Mouse (Mus musculus) adrenal gland, postnatal 10 days (tissue): ENCODE results near the gene Phrf1. TPM values are rescaled to one million over a fixed set of nuclear protein-coding genes. Genes with fewer than 3 reads are reported as not detected.
A peak's percentile ranks its signal among the peaks of the same experiment; 100 is the strongest.
"Not testable (repeated sequence)": the region's sequence is repeated elsewhere in the genome, so short reads cannot be mapped to it uniquely, and the experiment has no call there.

Experiments
- DNase-seq: peaks from one replicate; pipeline ENCODE4 v3.0.0; 2021; ENCODE audit warnings: mixed read lengths
- total RNA-seq, 2 experiments: library from RNA; stranded (reverse); gene quantifications; 2 replicates each; pipeline ENCODE4 v1.2.3; 2021

Phrf1 gene
- total RNA-seq, 2 experiments from 2014 or later = 69.9 to 75.3 TPM

- no peak for DNase-seq
Observed at GRCm38 (mm10) chr7:141213605-141214235, 14.9 kb upstream of the Phrf1 start, which contains the start of gene Lmntd2. Gene Lmntd2 (minus strand): TSS chr7:141214080.

- DNase-seq = no peak
Observed at GRCm38 (mm10) chr7:141214310-141214709, 14.3 kb upstream of the Phrf1 start.

GRCm38 (mm10) chr7:141215101-141215879 is 13.3 kb upstream of the Phrf1 start, which contains the start of gene Rassf7:
Gene Rassf7 (plus strand): TSS chr7:141215860.
- peak; percentile 94 for DNase-seq

- DNase-seq = peak; percentile 67
Observed at GRCm38 (mm10) chr7:141215880-141216733, 12.5 kb upstream of the Phrf1 start.

- no peak for DNase-seq
Observed at GRCm38 (mm10) chr7:141216894-141217293, 11.7 kb upstream of the Phrf1 start.

GRCm38 (mm10) chr7:141217343-141218013 is 11.1 kb upstream of the Phrf1 start:
- no peak for DNase-seq

- no peak for DNase-seq
Observed at GRCm38 (mm10) chr7:141218141-141218540, 10.4 kb upstream of the Phrf1 start.

GRCm38 (mm10) chr7:141218557-141219133 is 9.9 kb upstream of the Phrf1 start:
- no peak for DNase-seq

GRCm38 (mm10) chr7:141219558-141220099 is 9.0 kb upstream of the Phrf1 start:
- DNase-seq = no peak

- no peak for DNase-seq
Observed at GRCm38 (mm10) chr7:141220377-141220776, 8.2 kb upstream of the Phrf1 start.

- peak; percentile 98 for DNase-seq
Observed at GRCm38 (mm10) chr7:141221249-141222125, 7.1 kb upstream of the Phrf1 start.

- DNase-seq = no peak
Observed at GRCm38 (mm10) chr7:141222126-141222467, 6.5 kb upstream of the Phrf1 start.

- no peak for DNase-seq
Observed at GRCm38 (mm10) chr7:141222696-141223215, 5.8 kb upstream of the Phrf1 start.

GRCm38 (mm10) chr7:141226535-141226934 is 2.0 kb upstream of the Phrf1 start:
- no peak for DNase-seq

GRCm38 (mm10) chr7:141227796-141228195 is 788 bp upstream of the Phrf1 start:
- no peak for DNase-seq

GRCm38 (mm10) chr7:141229702-141230101 is 1.1 kb downstream of the Phrf1 start:
- no peak for DNase-seq

GRCm38 (mm10) chr7:141230570-141230969 is 2.0 kb downstream of the Phrf1 start:
- no peak for DNase-seq

- no peak for DNase-seq
Observed at GRCm38 (mm10) chr7:141231111-141231510, 2.5 kb downstream of the Phrf1 start.

GRCm38 (mm10) chr7:141231551-141231950 is 3.0 kb downstream of the Phrf1 start:
- no peak for DNase-seq

GRCm38 (mm10) chr7:141250486-141250885 is 21.9 kb downstream of the Phrf1 start:
- DNase-seq = not testable (repeated sequence)
